Mouse (Mus musculus): ENCODE results near the gene Pgap1. TPM values are rescaled to one million over a fixed set of nuclear protein-coding genes. Genes with fewer than 3 reads are reported as not detected.

The Pgap1 gene
- polyA plus RNA-seq, 1 experiment from 2014 or later = 3.0 TPM

- 82% methylated on average over 1 of the region's 1 CpGs for WGBS
- ATAC-seq (ENCODE audit: extremely low read depth, insufficient number of reproducible peaks, low FRiP score, low TSS enrichment) = no peak
- H3K27ac ChIP-seq (replicated peaks) = no peak overlapping the region
- no peak overlapping the region for H3K4me3 ChIP-seq
- peaks cover 4% of the 10 kb centered on the region for H3K9me3 ChIP-seq
- no peak overlapping the region for H3K9ac ChIP-seq
- no peaks in the 10 kb centered on the region for H3K4me1 ChIP-seq
- H3K4me2 ChIP-seq = no peak overlapping the region
- peaks cover 23% of the 10 kb centered on the region for H3K36me3 ChIP-seq
- no peaks in the 10 kb centered on the region for H3K27me3 ChIP-seq (replicated peaks)
Observed at GRCm38 (mm10) chr1:54513836-54514235, 43.6 kb downstream of the Pgap1 start.

GRCm38 (mm10) chr1:54498496-54498895, 59.0 kb downstream of the Pgap1 start:
- H3K4me3 ChIP-seq = no peak overlapping the region
- no peak for ATAC-seq (ENCODE audit: extremely low read depth, insufficient number of reproducible peaks, low FRiP score, low TSS enrichment)
- peaks cover 21% of the 10 kb centered on the region for H3K36me3 ChIP-seq
- H3K27me3 ChIP-seq (replicated peaks) = no peaks in the 10 kb centered on the region
- H3K4me1 ChIP-seq = no peaks in the 10 kb centered on the region
- 70% methylated on average over 2 of the region's 2 CpGs for WGBS
- no peak overlapping the region for H3K4me2 ChIP-seq
- no peak overlapping the region for H3K27ac ChIP-seq (replicated peaks)
- H3K9me3 ChIP-seq = no peaks in the 10 kb centered on the region
- H3K9ac ChIP-seq = no peak overlapping the region

- H3K27ac ChIP-seq (replicated peaks) = no peak overlapping the region
- H3K27me3 ChIP-seq (replicated peaks) = no peaks in the 10 kb centered on the region
- H3K4me2 ChIP-seq = no peak overlapping the region
- no peaks in the 10 kb centered on the region for H3K9me3 ChIP-seq
- H3K4me3 ChIP-seq = no peak overlapping the region
- no peak for ATAC-seq (ENCODE audit: extremely low read depth, insufficient number of reproducible peaks, low FRiP score, low TSS enrichment)
- 41% methylated on average over 1 of the region's 1 CpGs for WGBS
- H3K4me1 ChIP-seq = no peaks in the 10 kb centered on the region
- no peak overlapping the region for H3K9ac ChIP-seq
- H3K36me3 ChIP-seq = peaks cover 18% of the 10 kb centered on the region
Observed at GRCm38 (mm10) chr1:54496254-54496653, 61.2 kb downstream of the Pgap1 start.

- H3K4me2 ChIP-seq = no peak overlapping the region
- H3K27ac ChIP-seq (replicated peaks) = no peak overlapping the region
- no peak for ATAC-seq (ENCODE audit: extremely low read depth, insufficient number of reproducible peaks, low FRiP score, low TSS enrichment)
- H3K9ac ChIP-seq = no peak overlapping the region
- H3K4me1 ChIP-seq = no peaks in the 10 kb centered on the region
- WGBS = 87% methylated on average over 3 of the region's 3 CpGs
- H3K36me3 ChIP-seq = peaks cover 21% of the 10 kb centered on the region
- no peak overlapping the region for H3K4me3 ChIP-seq
- no peaks in the 10 kb centered on the region for H3K9me3 ChIP-seq
- H3K27me3 ChIP-seq (replicated peaks) = no peaks in the 10 kb centered on the region
Observed at GRCm38 (mm10) chr1:54493496-54493895, 64.0 kb downstream of the Pgap1 start.

GRCm38 (mm10) chr1:54492435-54492841, 65.0 kb downstream of the Pgap1 start:
- H3K9me3 ChIP-seq = no peaks in the 10 kb centered on the region
- H3K36me3 ChIP-seq = peaks cover 23% of the 10 kb centered on the region
- ATAC-seq (ENCODE audit: extremely low read depth, insufficient number of reproducible peaks, low FRiP score, low TSS enrichment) = no peak
- WGBS = 85% methylated on average over 2 of the region's 2 CpGs
- no peaks in the 10 kb centered on the region for H3K4me1 ChIP-seq
- H3K27ac ChIP-seq (replicated peaks) = no peak overlapping the region
- no peak overlapping the region for H3K4me2 ChIP-seq
- no peak overlapping the region for H3K4me3 ChIP-seq
- no peaks in the 10 kb centered on the region for H3K27me3 ChIP-seq (replicated peaks)
- no peak overlapping the region for H3K9ac ChIP-seq

- WGBS = 90% methylated on average over 3 of the region's 3 CpGs
- Histone ChIP-seq H3K4me2 (no peak overlapping the region), H3K4me1 (no peaks in the 10 kb centered on the region), H3K9me3 (no peaks in the 10 kb centered on the region), H3K27me3 (replicated peaks) (no peaks in the 10 kb centered on the region), H3K9ac (no peak overlapping the region), H3K27ac (replicated peaks) (no peak overlapping the region), H3K4me3 (no peak overlapping the region), H3K36me3 (peaks cover 33% of the 10 kb centered on the region)
- no peak for ATAC-seq (ENCODE audit: extremely low read depth, insufficient number of reproducible peaks, low FRiP score, low TSS enrichment)
Observed at GRCm38 (mm10) chr1:54484744-54485420, 72.6 kb downstream of the Pgap1 start.

- H3K27ac ChIP-seq (replicated peaks) = no peak overlapping the region
- ATAC-seq (ENCODE audit: extremely low read depth, insufficient number of reproducible peaks, low FRiP score, low TSS enrichment) = no peak
- H3K9me3 ChIP-seq = no peaks in the 10 kb centered on the region
- no peaks in the 10 kb centered on the region for H3K27me3 ChIP-seq (replicated peaks)
- 90% methylated on average over 12 of the region's 12 CpGs for WGBS
- peaks cover 34% of the 10 kb centered on the region for H3K36me3 ChIP-seq
- H3K4me3 ChIP-seq = no peak overlapping the region
- H3K4me1 ChIP-seq = no peaks in the 10 kb centered on the region
- H3K9ac ChIP-seq = no peak overlapping the region
- H3K4me2 ChIP-seq = no peak overlapping the region
Observed at GRCm38 (mm10) chr1:54480491-54480890, 77.0 kb downstream of the Pgap1 start.

- Histone ChIP-seq H3K9me3 (no peaks in the 10 kb centered on the region), H3K27ac (replicated peaks) (no peak overlapping the region), H3K27me3 (replicated peaks) (no peaks in the 10 kb centered on the region), H3K9ac (no peak overlapping the region), H3K36me3 (no peaks in the 10 kb centered on the region), H3K4me3 (no peak overlapping the region), H3K4me1 (no peaks in the 10 kb centered on the region), H3K4me2 (no peak overlapping the region)
- ATAC-seq (ENCODE audit: extremely low read depth, insufficient number of reproducible peaks, low FRiP score, low TSS enrichment) = no peak
Observed at GRCm38 (mm10) chr1:54468662-54469061, 88.8 kb downstream of the Pgap1 start.

GRCm38 (mm10) chr1:54467366-54467765, 90.1 kb downstream of the Pgap1 start:
- no peaks in the 10 kb centered on the region for H3K36me3 ChIP-seq
- H3K4me1 ChIP-seq = no peaks in the 10 kb centered on the region
- no peak overlapping the region for H3K4me2 ChIP-seq
- H3K27ac ChIP-seq (replicated peaks) = no peak overlapping the region
- ATAC-seq (ENCODE audit: extremely low read depth, insufficient number of reproducible peaks, low FRiP score, low TSS enrichment) = no peak
- H3K9ac ChIP-seq = no peak overlapping the region
- no peak overlapping the region for H3K4me3 ChIP-seq
- 83% methylated on average over 1 of the region's 1 CpGs for WGBS
- no peaks in the 10 kb centered on the region for H3K27me3 ChIP-seq (replicated peaks)
- no peaks in the 10 kb centered on the region for H3K9me3 ChIP-seq

GRCm38 (mm10) chr1:54452116-54452515, 105.4 kb downstream of the Pgap1 start:
- Histone ChIP-seq H3K4me3 (no peak overlapping the region), H3K9me3 (no peaks in the 10 kb centered on the region), H3K27ac (replicated peaks) (no peak overlapping the region), H3K9ac (no peak overlapping the region), H3K36me3 (no peaks in the 10 kb centered on the region), H3K27me3 (replicated peaks) (0 out of 2 replicates have a peak, but pooled peaks cover 3% of the 10 kb centered on the region), H3K4me2 (no peak overlapping the region), H3K4me1 (0 out of 2 replicates have a peak, but pooled peaks cover 5% of the 10 kb centered on the region)
- WGBS = 75% methylated on average over 2 of the region's 2 CpGs
- no peak for ATAC-seq (ENCODE audit: extremely low read depth, insufficient number of reproducible peaks, low FRiP score, low TSS enrichment)

- Histone ChIP-seq H3K27ac (replicated peaks) (no peak overlapping the region), H3K9me3 (no peaks in the 10 kb centered on the region), H3K9ac (no peak overlapping the region), H3K4me2 (no peak overlapping the region), H3K27me3 (replicated peaks) (peaks cover 7% of the 10 kb centered on the region; the same call in 1 of the 2 replicates), H3K36me3 (no peaks in the 10 kb centered on the region), H3K4me3 (no peak overlapping the region), H3K4me1 (0 out of 2 replicates have a peak, but pooled peaks cover 5% of the 10 kb centered on the region)
- 74% methylated on average over 4 of the region's 4 CpGs for WGBS
- no peak for ATAC-seq (ENCODE audit: extremely low read depth, insufficient number of reproducible peaks, low FRiP score, low TSS enrichment)
Observed at GRCm38 (mm10) chr1:54448833-54449232, 108.7 kb downstream of the Pgap1 start.

GRCm38 (mm10) chr1:54443641-54444040, 113.8 kb downstream of the Pgap1 start:
- Histone ChIP-seq H3K4me1 (0 out of 2 replicates have a peak, but pooled peaks cover 5% of the 10 kb centered on the region), H3K9ac (no peak overlapping the region), H3K9me3 (no peaks in the 10 kb centered on the region), H3K4me2 (no peak overlapping the region), H3K4me3 (no peak overlapping the region), H3K27me3 (replicated peaks) (peaks cover 11% of the 10 kb centered on the region; the same call in 1 of the 2 replicates), H3K36me3 (no peaks in the 10 kb centered on the region), H3K27ac (replicated peaks) (no peak overlapping the region)
- no peak for ATAC-seq (ENCODE audit: extremely low read depth, insufficient number of reproducible peaks, low FRiP score, low TSS enrichment)
- WGBS = 53% methylated on average over 7 of the region's 7 CpGs

All from heart, embryonic 13.5 days (tissue).